Mouse (Mus musculus) G1E (cell line): ENCODE measurements at regions not wholly inside any gene's neighbourhood (a gene's known extent, or its start where the extent isn't known, plus 50 kb on each side); places are given as distances from the start of the nearest gene placed in this dataset.

Source experiments
- ATAC-seq: 2 replicates; pipeline ENCODE4 v1.8.0; 2016; ENCODE audit warnings: mild to moderate bottlenecking; ENCODE audit not compliant: insufficient number of reproducible peaks, poor library complexity, low FRiP score, severe bottlenecking; ENCODE audit errors: extremely low read depth
- DNase-seq: peaks from one replicate; pipeline ENCODE4 v3.0.0; 2012; ENCODE audit warnings: low spot score
- H3K27me3 ChIP-seq: 2 replicates; pipeline ENCODE4 v1.6.1; 2012; ENCODE audit warnings: mild to moderate bottlenecking, low read length, inconsistent platforms; ENCODE audit not compliant: insufficient read depth
- H3K36me3 ChIP-seq: replicated peaks from 2 replicates; pipeline ENCODE3; 2012; ENCODE audit warnings: mild to moderate bottlenecking, inconsistent platforms
- H3K4me1 ChIP-seq: 2 replicates; pipeline ENCODE4 v1.6.1; 2012; ENCODE audit warnings: low read depth, low read length, inconsistent platforms, mixed read lengths; ENCODE audit not compliant: insufficient read depth
- H3K4me3 ChIP-seq: 2 replicates; pipeline ENCODE4 v1.5.1; 2012; ENCODE audit warnings: low read depth, mild to moderate bottlenecking, inconsistent platforms, low read length, moderate library complexity, mixed read lengths
- H3K9me3 ChIP-seq: replicated peaks from 2 replicates; pipeline ENCODE4 v1.6.1; 2012; ENCODE audit warnings: inconsistent platforms
- CTCF ChIP-seq: IDR thresholded peaks from 2 replicates; pipeline ENCODE4 v1.5.1; 2012; ENCODE audit warnings: low read depth, low read length, inconsistent platforms, mixed read lengths
- GATA1 ChIP-seq: IDR thresholded peaks from 2 replicates; pipeline ENCODE4 v1.6.1; 2012; ENCODE audit warnings: borderline replicate concordance, low read length, inconsistent platforms, mixed read lengths
- GATA2 ChIP-seq: IDR thresholded peaks from 2 replicates; pipeline ENCODE4 v1.6.1; 2012; ENCODE audit warnings: low read depth, low read length, inconsistent platforms, borderline replicate concordance
- POLR2AphosphoS5 ChIP-seq: IDR thresholded peaks from 2 replicates; pipeline ENCODE4 v1.6.1; 2012; ENCODE audit warnings: low read depth, low read length, inconsistent platforms; ENCODE audit not compliant: insufficient replicate concordance
- TAL1 ChIP-seq: conservative IDR thresholded peaks from 2 replicates; pipeline ENCODE4 v1.6.1; 2012; ENCODE audit warnings: low read depth, low read length, inconsistent platforms, mixed read lengths

DNA sequence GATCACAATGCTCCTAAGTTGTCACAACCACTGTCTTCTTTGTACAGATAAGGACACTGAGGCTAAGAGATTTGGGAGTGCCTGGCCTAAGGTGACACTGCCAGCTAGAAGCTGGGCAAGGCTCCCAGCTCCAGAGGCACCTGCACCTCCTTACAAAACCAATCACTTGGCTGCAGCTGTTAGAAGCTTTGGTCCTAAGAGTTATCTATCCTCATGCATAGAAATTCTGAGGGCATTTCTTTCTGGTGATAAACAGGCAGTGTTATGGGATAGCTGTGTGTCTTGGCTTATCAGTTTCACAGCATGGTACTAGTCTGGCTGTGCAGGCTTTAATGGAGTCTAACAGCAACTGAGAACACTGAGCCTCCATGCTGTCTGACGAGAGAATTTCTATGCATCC, 226.2 kb downstream of the Fam49a start:
- H3K36me3 ChIP-seq: no peaks in the 10 kb centered on the region
- H3K9me3 ChIP-seq: no peaks in the 10 kb centered on the region
- no peak for ATAC-seq
- no peak for DNase-seq
- no peak for TF ChIP-seq GATA2
- TF ChIP-seq GATA1: no peak
- no peak for TF ChIP-seq POLR2AphosphoS5
- no peak for TF ChIP-seq TAL1
- no peak for TF ChIP-seq CTCF
- no peaks in the 10 kb centered on the region for H3K4me1 ChIP-seq
- H3K27me3 ChIP-seq: no peaks in the 10 kb centered on the region
- no peak overlapping the region for H3K4me3 ChIP-seq

DNA sequence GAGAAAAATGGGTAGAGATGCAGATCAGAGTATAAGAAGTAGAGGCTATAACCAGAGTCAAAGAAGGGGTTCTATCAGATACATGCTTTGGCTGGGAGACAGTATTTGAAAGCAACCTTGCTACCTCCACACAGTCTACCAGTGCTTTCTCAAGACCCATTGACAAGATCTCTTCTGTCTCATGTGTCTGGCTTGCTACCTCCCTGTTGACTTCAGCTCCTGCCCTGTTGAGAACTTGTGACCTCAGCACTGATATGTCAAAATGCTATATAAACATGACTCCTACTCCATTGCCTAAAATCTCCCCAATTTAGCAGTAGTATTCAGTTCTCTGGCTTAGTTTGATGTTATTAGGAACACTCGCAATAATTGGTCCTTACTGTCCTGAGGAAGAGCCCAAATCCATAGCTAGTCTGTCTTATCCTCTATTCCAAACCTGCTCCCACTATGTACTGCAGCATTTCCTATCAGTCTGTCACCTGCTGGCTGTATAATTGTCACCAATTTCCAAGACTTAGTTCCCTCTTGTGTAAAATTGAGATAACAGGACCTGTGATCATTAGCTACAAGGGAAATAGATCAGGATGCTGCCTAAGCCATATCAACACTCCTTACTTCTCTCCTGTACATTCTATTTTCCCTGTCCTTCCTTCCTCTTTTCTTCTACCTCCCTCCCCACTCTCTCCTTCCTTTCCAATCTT, 224.9 kb downstream of the Fam49a start:
- H3K9me3 ChIP-seq: no peaks in the 10 kb centered on the region
- DNase-seq: no peak
- H3K27me3 ChIP-seq: no peaks in the 10 kb centered on the region
- no peak for ATAC-seq
- H3K36me3 ChIP-seq: no peaks in the 10 kb centered on the region
- no peak overlapping the region for H3K4me3 ChIP-seq
- no peaks in the 10 kb centered on the region for H3K4me1 ChIP-seq
- no peak for TF ChIP-seq GATA1
- TF ChIP-seq CTCF: no peak
- TF ChIP-seq TAL1: no peak
- TF ChIP-seq GATA2: no peak
- TF ChIP-seq POLR2AphosphoS5: no peak

DNA sequence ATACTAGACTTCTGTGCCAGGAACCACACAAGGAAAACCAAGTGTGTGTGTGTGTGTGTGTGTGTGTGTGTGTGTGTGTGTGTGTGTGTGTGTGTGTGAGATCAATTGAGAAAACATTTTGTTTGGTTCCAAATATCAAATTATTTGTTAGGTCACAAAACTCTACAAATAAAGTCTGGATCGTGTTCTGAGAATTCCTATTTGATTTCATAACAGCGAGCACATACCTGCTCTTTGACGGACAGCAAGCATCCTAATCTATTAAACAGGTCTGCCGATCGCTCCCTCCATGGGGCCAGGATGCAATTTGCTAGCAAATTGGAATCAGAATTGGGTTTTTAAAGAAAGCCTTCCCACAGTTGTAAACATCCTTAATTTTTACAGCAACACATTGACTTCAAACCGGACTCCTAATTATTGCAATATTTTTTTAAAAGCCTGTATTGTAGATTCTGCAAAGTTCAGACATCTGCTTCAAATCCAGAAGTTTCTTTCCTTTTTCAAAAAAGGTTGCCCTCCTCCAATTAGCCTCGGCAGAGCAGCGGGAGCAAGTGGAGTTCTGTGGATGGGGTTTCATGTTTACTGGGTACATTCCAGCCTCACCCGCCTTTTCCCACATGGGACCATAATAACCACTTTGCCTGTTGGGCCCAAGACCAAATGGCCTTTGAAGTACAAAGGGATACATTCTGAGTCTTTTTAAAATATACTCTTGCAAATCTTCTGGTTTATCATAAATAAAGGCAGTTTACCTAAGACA, 223.2 kb downstream of the Fam49a start:
- TF ChIP-seq GATA2: no peak
- no peak for ATAC-seq
- Histone ChIP-seq H3K9me3 (peaks cover 4% of the 10 kb centered on the region; the same call in 1 of the 2 replicates), H3K36me3 (no peaks in the 10 kb centered on the region), H3K27me3 (no peaks in the 10 kb centered on the region), H3K4me3 (no peak overlapping the region), H3K4me1 (no peaks in the 10 kb centered on the region)
- no peak for DNase-seq

DNA sequence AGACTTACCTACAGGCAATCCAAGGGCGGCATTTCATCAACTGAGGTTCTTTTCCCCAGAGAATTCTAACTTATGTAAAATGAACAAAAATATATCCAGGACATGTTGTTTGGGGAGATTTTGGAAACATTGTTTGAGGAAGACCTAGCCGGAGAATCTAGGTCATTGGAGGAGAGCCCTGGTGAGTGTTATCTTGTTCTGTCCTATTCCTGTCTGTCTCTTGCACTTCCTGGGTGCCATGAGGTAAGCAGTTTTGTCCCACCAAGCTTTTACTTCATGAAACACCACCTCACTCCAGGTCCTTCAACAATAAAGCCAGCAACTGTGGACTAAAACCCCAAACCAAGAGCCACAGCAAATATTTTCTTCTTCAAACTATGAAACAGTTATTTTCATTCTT, 218.5 kb downstream of the Fam49a start:
- H3K27me3 ChIP-seq: no peaks in the 10 kb centered on the region
- H3K4me3 ChIP-seq: no peak overlapping the region
- ATAC-seq (no peak), DNase-seq (no peak)
- TF ChIP-seq GATA2 (no peak), CTCF (no peak), TAL1 (no peak), POLR2AphosphoS5 (no peak), GATA1 (no peak)
- no peaks in the 10 kb centered on the region for H3K36me3 ChIP-seq
- H3K9me3 ChIP-seq: peaks cover 4% of the 10 kb centered on the region; the same call in 1 of the 2 replicates
- H3K4me1 ChIP-seq: no peaks in the 10 kb centered on the region

DNA sequence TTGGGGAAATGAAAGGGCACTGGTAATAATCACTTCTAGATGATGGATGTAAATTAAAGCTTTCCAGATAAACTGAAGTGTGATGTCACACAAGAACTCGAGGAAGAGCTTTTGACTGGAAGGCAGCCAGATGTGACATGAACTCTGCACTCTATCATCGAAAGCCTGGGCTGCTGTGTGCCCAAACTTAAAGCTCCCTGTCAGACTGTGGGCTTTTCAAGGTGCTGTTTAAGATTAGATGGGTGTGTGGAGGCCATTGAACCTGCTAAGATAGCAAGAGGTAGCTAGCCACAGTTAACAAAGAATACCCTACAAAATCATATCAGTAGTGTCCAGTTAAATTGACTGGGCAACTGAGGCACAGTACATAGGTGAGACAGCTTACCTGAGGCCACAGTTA, 190.1 kb downstream of the Fam49a start:
- TF ChIP-seq GATA2 (no peak), GATA1 (no peak)
- no peaks in the 10 kb centered on the region for H3K27me3 ChIP-seq
- 0 out of 2 replicates have a peak, but pooled peaks cover 2% of the 10 kb centered on the region for H3K9me3 ChIP-seq
- no peak overlapping the region for H3K4me3 ChIP-seq
- H3K36me3 ChIP-seq: no peaks in the 10 kb centered on the region
- H3K4me1 ChIP-seq: no peaks in the 10 kb centered on the region
- ATAC-seq (no peak), DNase-seq (no peak)

DNA sequence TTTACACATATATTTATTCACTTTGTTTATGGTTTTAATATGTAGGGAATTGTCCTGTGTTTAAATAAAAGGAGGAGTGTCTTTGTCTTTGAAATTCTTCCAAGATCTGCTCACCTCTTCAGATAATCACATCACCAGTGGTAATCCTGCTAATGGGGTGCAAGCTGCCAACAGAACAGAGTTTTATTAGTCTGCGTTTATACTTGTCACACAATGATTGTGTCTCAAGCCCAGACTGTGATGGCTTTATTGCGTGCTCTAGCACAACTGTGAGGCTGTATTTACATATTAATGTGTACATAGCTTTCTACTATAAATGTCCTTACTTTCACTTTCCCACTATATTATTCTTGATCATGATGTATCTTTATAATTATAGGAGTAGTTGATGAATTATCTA, 184.8 kb downstream of the Fam49a start:
- TF ChIP-seq POLR2AphosphoS5: no peak
- TF ChIP-seq CTCF: no peak
- TF ChIP-seq GATA2: no peak
- no peak for TF ChIP-seq TAL1
- no peak for TF ChIP-seq GATA1
- Histone ChIP-seq H3K9me3 (peaks cover 4% of the 10 kb centered on the region), H3K4me1 (no peaks in the 10 kb centered on the region), H3K36me3 (no peaks in the 10 kb centered on the region), H3K4me3 (no peak overlapping the region), H3K27me3 (no peaks in the 10 kb centered on the region; the same call in 1 of the 2 replicates)
- DNase-seq (no peak), ATAC-seq (no peak)

DNA sequence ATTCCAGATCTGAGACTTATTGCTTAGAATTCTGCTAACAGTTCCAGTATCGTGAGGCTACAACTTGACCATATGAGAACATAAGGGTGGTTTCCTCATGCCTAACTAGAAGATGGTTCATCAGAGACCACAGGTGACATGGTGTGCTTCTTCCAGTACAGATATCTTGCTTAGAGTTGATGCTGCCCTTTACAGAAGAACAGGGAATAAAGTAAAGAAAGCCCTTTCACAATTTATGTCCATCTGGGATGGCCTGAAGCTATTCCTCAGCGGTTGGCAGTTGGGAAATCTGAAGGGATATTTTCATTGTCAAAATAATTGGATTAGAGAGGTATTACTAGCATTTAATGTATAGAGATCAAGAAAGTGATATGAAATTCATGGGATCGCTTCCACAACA, 184.3 kb downstream of the Fam49a start:
- Histone ChIP-seq H3K36me3 (no peaks in the 10 kb centered on the region), H3K4me1 (no peaks in the 10 kb centered on the region), H3K9me3 (peaks cover 4% of the 10 kb centered on the region), H3K4me3 (no peak overlapping the region), H3K27me3 (no peaks in the 10 kb centered on the region; the same call in 1 of the 2 replicates)
- DNase-seq: no peak
- no peak for TF ChIP-seq POLR2AphosphoS5
- no peak for TF ChIP-seq TAL1
- TF ChIP-seq CTCF: no peak
- TF ChIP-seq GATA2: no peak
- TF ChIP-seq GATA1: no peak
- ATAC-seq: no peak
